Mouse (Mus musculus): ENCODE data around the gene Nol8. TPM values are rescaled to one million over a fixed set of nuclear protein-coding genes. Genes with fewer than 3 reads are reported as not detected.

Gene Nol8
- polyA plus RNA-seq, 1 experiment from 2014 or later = 14.7 TPM

- WGBS = 4% methylated on average over 26 of the region's 26 CpGs
- Histone ChIP-seq H3K36me3 (ENCODE audit: control insufficient read depth, insufficient read depth, low read length) (no peaks in the 10 kb centered on the region; the same call in 1 of the 2 replicates), H3K4me1 (ENCODE audit: control insufficient read depth, insufficient read depth, low read depth, low read length) (peaks cover 20% of the 10 kb centered on the region), H3K4me2 (ENCODE audit: low read length) (peak within 1 kb of the TSS; percentile 94), H3K27ac (ENCODE audit: low read depth, low read length) (peak within 1 kb of the TSS; percentile 77), H3K9ac (ENCODE audit: low read depth, low read length) (peak within 1 kb of the TSS; percentile 90), H3K4me3 (ENCODE audit: low read length) (peak within 1 kb of the TSS; percentile 92), H3K9me3 (ENCODE audit: control insufficient read depth, low read length) (no peaks in the 10 kb centered on the region), H3K27me3 (replicated peaks; ENCODE audit: control insufficient read depth, insufficient read depth, low read length) (no peaks in the 10 kb centered on the region)
- peak; percentile 100 for ATAC-seq
Measured at GRCm38 (mm10) chr13:49681351-49682232, 28.7 kb downstream of the Nol8 start, which contains the start of gene Iars. Gene Iars (plus strand): TSS chr13:49682100.

- under 1% methylated on average over 20 of the region's 20 CpGs for WGBS
- H3K9me3 ChIP-seq (ENCODE audit: control insufficient read depth, low read length) = no peaks in the 10 kb centered on the region
- peak; percentile 87 for ATAC-seq
- peak overlapping the region; percentile 77 for H3K27ac ChIP-seq (ENCODE audit: low read depth, low read length)
- peaks cover 20% of the 10 kb centered on the region for H3K4me1 ChIP-seq (ENCODE audit: control insufficient read depth, insufficient read depth, low read depth, low read length)
- peak overlapping the region; percentile 94 for H3K4me2 ChIP-seq (ENCODE audit: low read length)
- H3K36me3 ChIP-seq (ENCODE audit: control insufficient read depth, insufficient read depth, low read length) = no peaks in the 10 kb centered on the region; the same call in 1 of the 2 replicates
- peak overlapping the region; percentile 92 for H3K4me3 ChIP-seq (ENCODE audit: low read length)
- no peaks in the 10 kb centered on the region for H3K27me3 ChIP-seq (replicated peaks; ENCODE audit: control insufficient read depth, insufficient read depth, low read length)
- H3K9ac ChIP-seq (ENCODE audit: low read depth, low read length) = peak overlapping the region; percentile 90
Measured at GRCm38 (mm10) chr13:49682233-49682846, 29.5 kb downstream of the Nol8 start.

- Histone ChIP-seq H3K4me3 (ENCODE audit: low read length) (no peak overlapping the region), H3K9ac (ENCODE audit: low read depth, low read length) (no peak overlapping the region), H3K4me1 (ENCODE audit: control insufficient read depth, insufficient read depth, low read depth, low read length) (peaks cover 20% of the 10 kb centered on the region), H3K36me3 (ENCODE audit: control insufficient read depth, insufficient read depth, low read length) (peaks cover 12% of the 10 kb centered on the region), H3K9me3 (ENCODE audit: control insufficient read depth, low read length) (no peaks in the 10 kb centered on the region), H3K4me2 (ENCODE audit: low read length) (no peak overlapping the region), H3K27ac (ENCODE audit: low read depth, low read length) (no peak overlapping the region), H3K27me3 (replicated peaks; ENCODE audit: control insufficient read depth, insufficient read depth, low read length) (no peaks in the 10 kb centered on the region)
- no peak for ATAC-seq
- 45% methylated on average over 4 of the region's 4 CpGs for WGBS
Measured at GRCm38 (mm10) chr13:49684266-49684665, 31.4 kb downstream of the Nol8 start.

- ATAC-seq = no peak
- WGBS = 95% methylated on average over 5 of the region's 5 CpGs
- no peaks in the 10 kb centered on the region for H3K4me1 ChIP-seq (ENCODE audit: control insufficient read depth, insufficient read depth, low read depth, low read length)
- H3K27ac ChIP-seq (ENCODE audit: low read depth, low read length) = no peak overlapping the region
- H3K4me3 ChIP-seq (ENCODE audit: low read length) = no peak overlapping the region
- H3K4me2 ChIP-seq (ENCODE audit: low read length) = no peak overlapping the region
- no peak overlapping the region for H3K9ac ChIP-seq (ENCODE audit: low read depth, low read length)
- peaks cover 37% of the 10 kb centered on the region for H3K36me3 ChIP-seq (ENCODE audit: control insufficient read depth, insufficient read depth, low read length)
- H3K27me3 ChIP-seq (replicated peaks; ENCODE audit: control insufficient read depth, insufficient read depth, low read length) = no peaks in the 10 kb centered on the region
- no peaks in the 10 kb centered on the region for H3K9me3 ChIP-seq (ENCODE audit: control insufficient read depth, low read length)
Measured at GRCm38 (mm10) chr13:49691056-49691455, 38.2 kb downstream of the Nol8 start.

- H3K27ac ChIP-seq (ENCODE audit: low read depth, low read length) = no peak overlapping the region
- no peak for ATAC-seq
- 87% methylated on average over 11 of the region's 11 CpGs for WGBS
- peaks cover 26% of the 10 kb centered on the region for H3K36me3 ChIP-seq (ENCODE audit: control insufficient read depth, insufficient read depth, low read length)
- no peaks in the 10 kb centered on the region for H3K4me1 ChIP-seq (ENCODE audit: control insufficient read depth, insufficient read depth, low read depth, low read length)
- H3K9ac ChIP-seq (ENCODE audit: low read depth, low read length) = no peak overlapping the region
- no peak overlapping the region for H3K4me3 ChIP-seq (ENCODE audit: low read length)
- H3K9me3 ChIP-seq (ENCODE audit: control insufficient read depth, low read length) = no peaks in the 10 kb centered on the region
- H3K27me3 ChIP-seq (replicated peaks; ENCODE audit: control insufficient read depth, insufficient read depth, low read length) = no peaks in the 10 kb centered on the region
- H3K4me2 ChIP-seq (ENCODE audit: low read length) = no peak overlapping the region
Measured at GRCm38 (mm10) chr13:49703216-49703779, 50.4 kb downstream of the Nol8 start.

GRCm38 (mm10) chr13:49706032-49706690 lies 53.3 kb downstream of the Nol8 start:
- H3K36me3 ChIP-seq (ENCODE audit: control insufficient read depth, insufficient read depth, low read length) = peaks cover 40% of the 10 kb centered on the region
- H3K4me3 ChIP-seq (ENCODE audit: low read length) = no peak overlapping the region
- H3K27me3 ChIP-seq (replicated peaks; ENCODE audit: control insufficient read depth, insufficient read depth, low read length) = no peaks in the 10 kb centered on the region
- WGBS = 33% methylated on average over 3 of the region's 3 CpGs
- no peaks in the 10 kb centered on the region for H3K9me3 ChIP-seq (ENCODE audit: control insufficient read depth, low read length)
- ATAC-seq = peak; percentile 37; the same call in 1 of the 2 replicates
- no peak overlapping the region for H3K27ac ChIP-seq (ENCODE audit: low read depth, low read length)
- no peaks in the 10 kb centered on the region for H3K4me1 ChIP-seq (ENCODE audit: control insufficient read depth, insufficient read depth, low read depth, low read length)
- no peak overlapping the region for H3K4me2 ChIP-seq (ENCODE audit: low read length)
- no peak overlapping the region for H3K9ac ChIP-seq (ENCODE audit: low read depth, low read length)

GRCm38 (mm10) chr13:49708311-49708710 lies 55.4 kb downstream of the Nol8 start:
- Histone ChIP-seq H3K36me3 (ENCODE audit: control insufficient read depth, insufficient read depth, low read length) (peaks cover 50% of the 10 kb centered on the region), H3K4me3 (ENCODE audit: low read length) (no peak overlapping the region), H3K4me1 (ENCODE audit: control insufficient read depth, insufficient read depth, low read depth, low read length) (no peaks in the 10 kb centered on the region), H3K27me3 (replicated peaks; ENCODE audit: control insufficient read depth, insufficient read depth, low read length) (no peaks in the 10 kb centered on the region), H3K9ac (ENCODE audit: low read depth, low read length) (no peak overlapping the region), H3K9me3 (ENCODE audit: control insufficient read depth, low read length) (no peaks in the 10 kb centered on the region), H3K4me2 (ENCODE audit: low read length) (no peak overlapping the region), H3K27ac (ENCODE audit: low read depth, low read length) (no peak overlapping the region)
- WGBS = 90% methylated on average over 8 of the region's 8 CpGs
- no peak for ATAC-seq

GRCm38 (mm10) chr13:49712047-49712721 lies 59.3 kb downstream of the Nol8 start:
- Histone ChIP-seq H3K4me3 (ENCODE audit: low read length) (no peak overlapping the region), H3K36me3 (ENCODE audit: control insufficient read depth, insufficient read depth, low read length) (peaks cover 53% of the 10 kb centered on the region), H3K27me3 (replicated peaks; ENCODE audit: control insufficient read depth, insufficient read depth, low read length) (no peaks in the 10 kb centered on the region), H3K9ac (ENCODE audit: low read depth, low read length) (no peak overlapping the region), H3K4me2 (ENCODE audit: low read length) (no peak overlapping the region), H3K4me1 (ENCODE audit: control insufficient read depth, insufficient read depth, low read depth, low read length) (no peaks in the 10 kb centered on the region), H3K27ac (ENCODE audit: low read depth, low read length) (no peak overlapping the region), H3K9me3 (ENCODE audit: control insufficient read depth, low read length) (no peaks in the 10 kb centered on the region)
- no peak for ATAC-seq
- WGBS = 97% methylated on average over 12 of the region's 12 CpGs
